Mouse (Mus musculus) spleen, postnatal 4 days (tissue): Measurements from ENCODE around the gene Klc4.

Source experiments
- DNase-seq, 2 experiments: peaks; one replicate each; pipeline ENCODE4 v3.0.0; 2022; ENCODE audit warnings: low spot score in 2 of 2

Gene Klc4

DNA sequence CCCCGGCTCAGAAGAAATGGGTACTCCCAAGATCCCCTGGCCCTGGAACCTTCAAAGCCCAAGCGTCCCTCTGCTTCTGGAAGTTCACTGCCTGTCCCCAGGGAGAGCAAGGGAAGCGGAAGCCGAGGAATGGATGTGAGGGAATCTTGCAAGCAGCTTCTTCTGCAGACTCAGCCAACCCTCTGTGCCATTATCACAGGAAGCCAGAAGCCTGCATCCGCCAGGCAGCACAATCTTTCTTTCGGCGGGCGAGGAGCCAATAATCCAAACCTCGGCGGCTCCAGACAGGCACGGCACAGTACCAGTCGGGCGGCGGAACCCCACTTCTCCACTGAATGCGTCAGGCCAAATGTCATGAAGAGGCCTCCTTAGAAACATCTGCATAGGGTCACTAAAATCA, 24.5 kb downstream of the Klc4 start:
- no peak for DNase-seq

DNA sequence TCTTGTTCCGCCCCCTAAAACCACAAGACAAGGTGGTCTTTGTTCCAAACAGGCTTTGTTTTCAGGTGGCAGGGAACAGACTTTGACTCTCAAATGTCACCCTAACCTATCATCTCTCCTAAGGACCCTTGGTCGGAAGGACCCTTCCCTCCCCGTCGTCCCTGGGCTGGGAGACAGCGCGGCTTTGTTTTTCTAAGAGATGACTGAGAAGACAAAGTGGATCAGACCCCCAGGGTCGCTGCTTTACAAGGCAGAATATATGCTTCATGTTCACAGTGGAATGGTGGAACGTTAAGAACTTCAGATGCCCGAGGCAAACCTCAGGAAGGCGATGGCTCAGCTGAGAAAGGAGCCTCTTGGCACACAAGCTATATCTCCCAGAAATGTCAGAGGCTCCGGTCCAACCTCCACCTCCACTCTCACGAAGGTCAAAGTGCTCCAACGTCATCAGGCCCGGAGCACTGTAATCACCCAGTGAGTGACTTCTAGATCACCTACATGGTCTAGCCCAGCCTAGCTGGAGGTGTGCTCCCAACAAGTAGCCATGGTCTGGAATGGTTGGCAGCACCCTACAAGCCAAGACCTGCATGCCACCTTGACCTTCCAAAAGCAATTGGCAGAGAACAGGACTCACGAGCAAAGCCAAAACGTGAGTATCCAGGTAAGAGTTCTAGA, 26.0 kb downstream of the Klc4 start:
- no peak for DNase-seq

DNA sequence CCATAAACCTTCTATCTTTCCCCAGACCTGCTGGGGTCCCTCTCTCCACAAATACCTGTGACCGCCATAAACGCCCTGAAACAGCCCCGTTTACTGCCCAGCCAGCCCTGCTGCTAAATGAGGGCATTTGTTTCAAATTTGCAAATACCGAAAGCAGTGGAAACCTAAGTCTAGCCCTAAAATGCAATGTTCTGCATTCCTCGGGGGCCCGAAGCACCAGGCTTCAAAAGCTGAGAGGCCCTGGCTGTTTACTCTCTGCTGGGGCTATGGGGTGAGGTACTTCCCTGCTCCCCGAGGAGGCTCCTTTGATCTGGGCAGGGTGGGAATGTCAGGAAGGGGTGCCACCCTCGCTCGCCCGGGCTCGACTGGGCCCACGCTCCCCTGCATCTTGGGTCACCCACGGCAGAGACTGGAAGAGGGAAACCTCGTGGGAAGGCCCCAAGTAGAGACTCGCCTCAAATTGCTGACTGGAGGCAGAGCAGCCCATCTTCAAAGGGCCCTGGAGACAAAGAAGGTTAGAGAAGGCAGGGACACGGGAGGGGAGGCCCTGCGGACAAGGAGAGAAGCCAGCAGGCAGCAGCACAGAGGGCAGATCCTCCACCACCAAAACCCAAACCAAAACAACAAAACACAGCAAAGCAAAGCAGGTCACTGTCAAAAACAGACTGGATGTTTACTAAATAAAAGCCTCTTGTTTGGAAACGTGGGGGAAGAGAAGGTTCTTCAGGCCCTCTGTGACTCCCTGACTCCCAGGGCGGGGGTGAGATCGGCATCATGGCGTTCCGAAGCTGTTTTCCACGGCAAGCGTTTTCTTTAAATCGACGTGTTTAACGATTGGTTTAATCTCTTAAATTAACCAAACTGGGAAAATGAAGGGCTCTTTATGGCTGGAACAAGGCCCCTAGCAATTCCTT, 26.8 kb downstream of the Klc4 start:
- DNase-seq: no peak

DNA sequence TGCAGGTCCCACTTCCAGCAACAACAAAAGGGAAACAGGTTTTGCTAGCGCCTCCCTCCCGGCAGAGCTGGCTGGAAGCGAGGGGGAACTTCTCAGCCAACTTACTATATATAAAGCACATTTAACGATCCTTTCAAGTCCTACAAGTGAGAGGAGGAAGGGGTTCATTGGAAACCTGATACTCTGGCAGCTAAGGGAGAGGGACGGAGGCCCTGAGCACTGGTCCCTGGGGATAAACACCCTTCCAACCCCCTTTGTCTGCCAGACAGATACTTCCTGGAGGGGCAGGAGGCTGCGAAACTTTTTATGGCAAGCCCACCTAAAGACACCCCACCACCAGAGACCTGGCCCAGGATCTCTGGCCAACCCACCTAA, 27.4 kb downstream of the Klc4 start:
- no peak for DNase-seq

DNA sequence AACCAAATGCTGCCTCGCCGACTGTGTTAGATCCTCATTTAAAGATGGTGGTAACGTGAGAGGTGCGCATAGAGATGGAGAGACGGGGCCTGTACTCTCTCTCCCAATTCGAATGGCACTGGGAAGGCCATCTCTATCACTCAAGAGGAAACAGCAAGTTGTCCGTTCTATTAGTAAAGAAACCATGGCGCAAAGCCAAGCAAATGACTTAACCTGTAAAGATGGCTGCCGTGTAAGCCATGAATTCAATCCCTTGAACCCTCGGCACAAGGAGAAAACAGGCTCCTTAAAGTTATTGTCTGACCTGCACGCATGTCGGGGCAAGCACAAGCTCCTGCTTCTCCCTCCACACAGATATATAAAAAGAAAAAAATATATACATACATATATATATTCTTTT, 28.0 kb downstream of the Klc4 start:
- DNase-seq: no peak

DNA sequence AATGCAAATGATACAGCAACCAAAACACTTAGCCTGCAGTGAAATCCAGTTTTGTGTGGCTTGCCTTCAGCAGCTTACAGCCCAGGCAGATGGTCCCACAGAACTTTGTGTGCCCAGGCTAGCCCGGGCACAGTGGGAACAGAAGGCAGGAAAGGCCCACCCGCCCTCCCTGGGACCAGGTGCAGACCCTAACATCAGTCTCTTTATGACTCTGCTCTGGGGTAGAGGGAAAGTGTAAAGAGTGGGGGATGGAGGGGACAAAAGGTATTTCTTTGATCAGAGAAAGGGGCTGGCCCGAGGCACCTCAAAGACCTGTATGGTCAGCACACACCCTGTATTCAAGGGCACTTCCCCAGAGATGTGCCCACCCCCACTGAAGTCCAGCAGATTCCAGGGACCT, 32.6 kb downstream of the Klc4 start:
- no peak for DNase-seq

DNA sequence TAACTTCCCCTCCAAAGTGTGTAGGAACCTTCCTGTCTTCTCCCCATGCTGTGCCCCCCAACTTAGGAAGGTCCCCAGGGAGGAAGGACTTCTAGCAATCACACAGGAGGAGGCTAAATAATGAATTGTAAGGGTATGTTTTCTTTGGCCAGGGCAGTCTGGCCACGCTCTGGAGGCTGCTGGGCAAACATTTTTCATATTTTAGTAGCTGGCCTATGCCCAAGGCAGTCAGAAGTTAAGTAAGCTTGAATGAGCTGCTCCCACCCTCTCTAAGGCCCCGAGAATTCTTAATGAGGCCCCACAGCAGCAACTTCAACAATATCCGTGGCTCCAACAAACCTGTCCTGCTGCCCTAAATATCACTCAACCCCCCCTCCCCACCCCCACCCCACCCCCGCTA, 33.0 kb downstream of the Klc4 start:
- DNase-seq: no peak

DNA sequence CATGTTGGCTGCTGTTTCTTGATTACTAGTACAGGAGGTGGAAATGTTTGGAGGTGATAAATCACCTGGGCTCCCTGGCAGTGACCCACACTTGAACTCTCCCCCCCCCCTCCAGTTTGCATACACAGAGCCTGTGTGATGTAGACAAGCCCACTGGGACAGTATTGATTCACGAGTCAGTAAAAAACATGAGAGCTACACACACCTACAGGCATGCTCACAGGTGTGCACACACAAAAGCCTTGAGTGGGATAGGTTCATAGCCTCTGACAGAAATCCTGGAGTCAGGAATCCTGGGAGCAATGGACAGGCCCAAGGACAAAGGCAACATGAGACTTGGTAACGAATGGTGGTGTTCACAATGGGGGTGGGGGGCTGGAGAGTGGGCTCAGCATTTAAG, 33.6 kb downstream of the Klc4 start:
- no peak for DNase-seq

DNA sequence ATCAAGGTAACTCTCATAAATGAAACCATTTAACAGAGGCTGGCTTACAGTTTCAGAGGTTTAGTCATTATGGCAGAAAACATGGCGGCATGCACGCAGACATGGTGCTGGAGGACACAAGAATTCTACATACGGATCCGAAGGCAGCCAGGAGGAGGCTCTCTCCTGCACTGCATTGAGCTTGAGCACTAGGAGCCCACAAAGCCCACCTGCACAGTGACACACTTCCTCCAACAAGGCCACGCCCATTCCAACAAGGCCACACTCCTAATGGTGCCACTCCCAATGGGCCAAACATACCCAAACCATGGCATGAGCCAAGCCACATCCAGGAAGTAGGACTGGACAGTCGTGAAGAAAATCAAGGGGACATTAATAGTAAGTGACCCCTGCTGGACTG, 34.5 kb downstream of the Klc4 start:
- no peak for DNase-seq

DNA sequence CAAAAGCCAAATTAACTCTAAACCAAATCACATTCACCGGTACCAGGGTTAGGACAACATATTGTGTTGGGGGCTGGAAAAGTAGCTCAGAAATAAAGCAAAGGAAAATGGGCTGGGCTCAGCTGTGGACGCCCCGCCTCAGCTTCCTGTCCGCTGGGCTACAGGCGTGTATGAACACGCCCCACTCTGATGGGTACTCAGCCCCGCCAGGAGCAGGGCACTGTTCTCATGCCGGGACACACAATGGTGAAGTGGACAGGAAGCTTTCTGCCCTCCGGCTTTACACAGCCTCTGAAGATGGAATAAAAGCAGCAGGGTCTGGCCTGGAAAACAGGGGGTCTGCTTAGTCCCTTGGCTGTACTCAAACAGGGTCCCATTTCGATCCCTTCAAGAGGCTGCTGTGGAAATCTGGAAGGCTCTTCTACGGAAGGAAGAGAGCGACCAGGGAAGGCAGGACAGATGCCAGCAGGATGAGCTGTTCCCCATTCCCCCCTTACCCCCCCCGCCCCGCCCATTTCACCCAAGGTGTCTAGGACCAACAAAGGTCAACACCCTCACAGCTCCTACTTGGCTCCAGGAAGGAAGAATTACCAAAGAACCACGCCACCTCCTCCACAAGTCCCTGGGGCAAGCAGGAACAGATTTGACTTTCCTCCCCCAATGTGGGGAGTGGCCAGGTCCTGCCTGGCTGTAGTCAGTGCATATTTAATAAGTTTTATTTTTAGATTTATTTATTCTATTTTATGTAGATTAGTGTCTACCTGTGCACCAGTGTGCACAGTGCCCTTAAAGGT, 35.9 kb downstream of the Klc4 start:
- no peak for DNase-seq

DNA sequence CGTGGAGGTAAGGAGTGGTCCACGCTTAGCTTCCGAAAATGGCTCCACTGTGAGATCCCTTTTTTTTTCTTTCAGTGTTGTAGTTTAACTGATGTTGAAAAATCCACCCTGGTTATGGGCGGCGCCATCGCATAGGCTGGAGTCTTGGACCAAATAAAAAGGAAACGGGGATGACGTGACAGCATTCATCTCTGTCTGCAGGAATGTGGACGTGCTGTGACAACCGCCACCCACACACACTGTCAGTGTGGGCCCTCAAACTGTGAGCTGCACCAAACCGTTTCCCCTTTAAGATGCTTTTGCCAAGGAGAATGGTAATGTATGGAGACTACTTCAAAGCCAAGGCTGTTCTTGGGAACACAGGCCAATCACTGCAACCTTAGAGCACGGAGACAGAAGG, 39.8 kb downstream of the Klc4 start:
- DNase-seq: no peak

DNA sequence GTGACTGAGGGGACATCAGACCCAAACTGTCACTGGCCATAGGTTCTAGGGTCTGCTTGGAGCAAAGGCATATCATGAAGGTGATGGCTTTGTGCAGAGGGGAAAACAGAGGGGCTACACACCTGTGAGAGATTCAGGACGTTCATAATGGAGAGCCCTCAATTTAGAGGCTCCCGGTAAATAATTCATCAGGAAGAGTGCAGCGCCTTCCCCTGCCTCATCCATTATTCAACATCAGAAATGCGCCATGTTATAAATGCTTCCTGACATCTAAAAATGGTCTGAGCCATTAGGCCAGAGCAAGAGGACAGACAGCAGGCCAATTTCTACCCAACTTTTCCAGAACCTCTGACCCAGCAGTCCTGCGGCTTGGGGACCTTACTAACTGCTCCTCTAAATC, 40.7 kb downstream of the Klc4 start:
- no peak for DNase-seq

DNA sequence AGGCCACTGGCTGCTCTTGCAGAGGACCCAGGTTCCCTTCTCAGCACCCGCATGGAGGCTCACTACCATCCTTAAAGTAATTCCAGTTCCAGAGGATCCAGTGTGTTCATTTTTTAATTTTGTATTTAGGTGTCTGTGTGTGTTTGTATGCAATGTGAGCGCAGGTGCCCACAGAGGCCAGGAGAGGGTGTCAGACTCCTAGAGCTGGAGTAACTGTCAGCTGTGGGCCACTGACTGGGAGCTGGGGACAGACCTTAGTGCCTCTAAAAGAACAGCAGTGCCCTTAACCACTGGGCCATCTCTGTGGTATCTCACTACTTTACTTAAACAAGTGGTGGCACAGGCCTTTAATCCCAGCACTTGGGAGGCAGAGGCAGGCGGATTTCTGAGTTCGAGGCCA, 42.6 kb downstream of the Klc4 start:
- DNase-seq: no peak

DNA sequence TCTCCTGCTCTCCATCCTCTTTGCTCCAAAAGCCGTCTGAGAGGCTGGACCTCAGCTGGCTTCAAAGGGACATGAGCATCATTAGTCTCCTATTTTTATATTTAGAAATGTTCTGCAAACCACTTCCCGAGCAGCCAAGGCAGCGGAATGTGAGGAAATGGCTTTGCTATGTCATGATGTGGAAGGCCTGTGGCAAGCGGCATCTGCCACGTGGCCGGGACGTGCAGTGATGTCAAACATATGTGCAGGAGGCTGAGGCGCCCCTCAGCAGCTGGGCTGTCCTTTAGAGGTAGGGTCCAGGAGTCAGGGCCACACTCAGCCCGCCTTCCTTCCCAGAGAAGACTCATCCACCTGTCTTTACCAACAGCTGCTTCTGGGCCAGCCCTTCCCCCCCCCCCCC, 43.6 kb downstream of the Klc4 start:
- no peak for DNase-seq

DNA sequence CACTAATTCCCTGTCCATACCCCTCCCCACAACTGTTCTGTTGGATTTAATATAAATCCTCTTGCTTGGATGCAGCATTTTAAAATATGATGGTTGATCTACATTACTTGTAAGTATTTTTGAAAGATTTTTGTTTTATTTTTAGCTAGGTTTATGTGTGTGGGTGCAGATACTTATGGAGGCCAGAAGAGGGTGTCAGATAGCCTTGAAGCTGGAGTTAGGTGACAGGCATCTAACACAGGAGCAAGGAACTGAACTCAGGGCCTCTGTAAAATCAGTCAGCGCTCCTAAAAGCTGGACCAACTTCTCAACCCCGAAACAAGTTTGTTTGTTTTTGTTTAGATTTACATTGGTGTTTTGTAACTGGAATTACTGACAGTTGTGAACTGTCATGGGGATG, 45.3 kb downstream of the Klc4 start:
- no peak for DNase-seq

DNA sequence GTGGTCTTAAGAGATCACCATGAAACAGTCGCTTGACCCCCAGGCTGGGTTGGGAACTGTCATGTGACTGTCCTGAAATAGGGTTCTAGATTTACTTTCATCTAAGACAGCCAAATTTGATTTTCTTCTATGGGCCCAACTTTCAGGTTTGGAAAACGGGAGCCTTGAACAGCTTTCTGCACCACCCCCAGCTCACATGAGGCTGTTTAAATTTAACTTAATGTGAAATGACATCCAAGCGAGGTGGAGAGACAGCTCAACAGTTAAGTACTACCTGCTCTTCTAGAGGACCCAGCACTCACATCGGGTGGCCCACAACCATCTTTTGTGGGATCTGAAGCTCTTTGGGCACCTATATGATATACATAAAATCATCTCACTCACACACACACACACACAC, 46.9 kb downstream of the Klc4 start:
- DNase-seq: no peak

DNA sequence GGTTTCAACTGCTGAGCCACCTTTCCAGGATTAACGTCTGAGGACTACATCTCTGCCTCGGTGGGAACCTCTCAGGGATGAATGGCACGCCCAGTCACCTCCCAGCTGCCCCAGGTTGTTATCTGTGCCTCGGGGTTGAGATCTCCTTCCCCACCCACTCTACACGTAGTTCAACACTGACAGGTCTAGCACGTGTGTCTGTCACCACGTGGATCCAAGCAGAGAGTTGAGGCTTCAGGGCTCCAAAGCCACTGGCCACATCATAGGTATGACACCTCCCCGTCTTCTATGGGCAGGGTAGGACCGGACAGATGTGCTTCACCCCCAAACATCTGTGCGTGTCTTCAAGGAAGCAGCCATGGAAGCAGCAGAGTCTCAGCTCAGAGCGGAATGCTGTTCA, 47.9 kb downstream of the Klc4 start:
- DNase-seq: no peak

DNA sequence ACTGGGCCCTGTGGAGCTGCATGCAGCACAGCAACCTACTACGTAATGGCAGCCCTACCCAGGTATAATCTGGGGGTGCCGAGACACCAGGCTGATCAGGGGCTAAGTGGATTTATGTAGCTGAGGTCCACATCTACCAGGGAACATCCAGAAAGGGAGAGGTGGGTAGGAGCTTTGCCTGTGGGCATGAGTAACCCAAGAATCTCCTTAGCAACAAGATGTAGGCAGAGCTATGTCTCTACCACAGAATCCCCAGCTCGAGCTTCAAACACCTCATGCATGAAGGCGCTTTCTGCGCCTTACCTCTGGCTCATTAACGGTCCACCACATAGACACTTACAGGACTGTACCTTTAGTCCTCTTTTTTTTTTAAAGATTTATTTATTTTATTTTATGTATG, 50.5 kb downstream of the Klc4 start:
- no peak for DNase-seq

DNA sequence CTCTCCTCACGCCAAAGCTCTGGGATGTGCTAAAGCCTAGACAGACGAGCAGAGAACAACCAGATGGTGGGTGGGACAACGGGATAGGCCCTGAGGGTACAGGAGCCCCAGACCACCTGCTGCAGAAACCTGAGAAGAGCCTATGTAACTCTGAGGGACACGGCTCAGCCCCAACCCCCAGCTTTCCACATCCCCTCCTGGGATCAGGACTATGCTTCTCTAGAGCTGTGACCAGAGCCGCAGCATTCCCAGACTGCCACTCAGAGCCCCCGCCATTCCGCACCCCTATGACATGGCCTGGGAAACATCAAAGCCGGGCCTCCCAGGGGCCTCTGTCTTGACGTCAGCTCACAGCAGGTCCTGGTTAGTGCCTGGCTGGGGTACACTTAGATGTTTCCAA, 51.2 kb downstream of the Klc4 start:
- no peak for DNase-seq

DNA sequence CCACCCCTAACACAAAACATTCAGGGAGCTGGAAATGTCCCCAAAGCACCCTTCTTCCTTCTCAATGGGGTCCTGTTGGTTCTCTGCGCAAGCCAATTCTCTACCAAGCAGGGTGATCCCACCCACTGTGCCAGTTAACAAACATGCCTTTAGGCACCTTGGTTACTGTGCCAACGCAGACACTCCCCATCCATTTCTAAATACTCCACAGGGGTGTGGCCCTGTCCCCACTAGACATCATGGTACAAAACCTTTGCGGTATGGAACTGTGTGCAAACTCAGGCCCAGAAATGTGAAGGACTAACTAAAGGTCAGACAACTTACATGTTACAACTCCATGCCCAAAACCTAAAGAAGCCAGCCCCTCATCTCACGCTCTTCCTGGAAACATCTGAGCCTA, 52.7 kb downstream of the Klc4 start:
- no peak for DNase-seq

DNA sequence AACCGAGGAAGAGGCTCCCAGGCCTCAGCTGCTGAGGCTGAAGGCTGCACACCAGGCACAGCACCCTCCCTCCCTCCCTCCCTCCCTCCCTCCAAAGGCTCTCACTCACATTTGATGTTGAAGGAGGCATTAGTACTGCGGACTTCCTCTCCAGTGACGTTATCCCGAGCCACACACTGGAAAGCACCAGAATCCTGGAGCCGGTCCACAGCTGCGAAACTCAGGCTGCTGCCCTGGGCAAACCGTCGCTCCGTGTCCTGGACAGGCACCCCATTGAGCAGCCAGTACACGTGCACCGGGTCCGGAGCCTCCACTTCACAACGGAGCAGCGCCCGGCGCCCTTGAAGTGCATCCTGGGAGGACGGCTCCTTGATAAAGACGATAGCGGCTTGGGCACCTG, 54.4 kb downstream of the Klc4 start:
- DNase-seq: no peak

DNA sequence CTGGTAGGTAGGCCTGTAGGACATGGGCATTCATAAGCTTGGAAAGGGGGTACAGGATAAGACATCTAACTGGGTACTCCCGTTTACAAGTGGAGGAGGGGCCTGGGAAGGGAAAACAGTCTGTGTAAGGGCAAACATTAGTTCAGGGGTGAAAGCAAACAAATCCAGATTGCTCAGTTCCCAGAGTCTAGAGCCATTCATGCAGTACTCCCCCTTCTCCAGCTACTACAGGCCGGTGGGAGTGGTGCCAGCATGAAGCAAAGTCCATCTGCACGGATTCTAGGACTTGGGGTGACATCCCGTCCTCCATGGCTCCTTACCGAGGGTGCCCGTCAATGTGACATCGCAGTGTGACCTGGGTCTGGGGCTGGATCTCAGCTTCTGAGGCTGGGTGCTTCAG, 55.4 kb downstream of the Klc4 start:
- no peak for DNase-seq
